Mouse (Mus musculus) kidney, adult 11 months (tissue): ENCODE results near the gene Mphosph9.
A peak's percentile ranks its signal among the peaks of the same experiment; 100 is the strongest.
"Not testable (repeated sequence)": the region's sequence is repeated elsewhere in the genome, so short reads cannot be mapped to it uniquely, and the experiment has no call there.

Experiments used
- DNase-seq: peaks from one replicate; pipeline ENCODE4 v3.0.0; 2022

The Mphosph9 gene

GRCm38 (mm10) chr5:124233874-124234661, 93.7 kb downstream of the Mphosph9 start:
- DNase-seq: peak; percentile 48

GRCm38 (mm10) chr5:124233144-124233465, 94.7 kb downstream of the Mphosph9 start:
- DNase-seq: no peak

DNA sequence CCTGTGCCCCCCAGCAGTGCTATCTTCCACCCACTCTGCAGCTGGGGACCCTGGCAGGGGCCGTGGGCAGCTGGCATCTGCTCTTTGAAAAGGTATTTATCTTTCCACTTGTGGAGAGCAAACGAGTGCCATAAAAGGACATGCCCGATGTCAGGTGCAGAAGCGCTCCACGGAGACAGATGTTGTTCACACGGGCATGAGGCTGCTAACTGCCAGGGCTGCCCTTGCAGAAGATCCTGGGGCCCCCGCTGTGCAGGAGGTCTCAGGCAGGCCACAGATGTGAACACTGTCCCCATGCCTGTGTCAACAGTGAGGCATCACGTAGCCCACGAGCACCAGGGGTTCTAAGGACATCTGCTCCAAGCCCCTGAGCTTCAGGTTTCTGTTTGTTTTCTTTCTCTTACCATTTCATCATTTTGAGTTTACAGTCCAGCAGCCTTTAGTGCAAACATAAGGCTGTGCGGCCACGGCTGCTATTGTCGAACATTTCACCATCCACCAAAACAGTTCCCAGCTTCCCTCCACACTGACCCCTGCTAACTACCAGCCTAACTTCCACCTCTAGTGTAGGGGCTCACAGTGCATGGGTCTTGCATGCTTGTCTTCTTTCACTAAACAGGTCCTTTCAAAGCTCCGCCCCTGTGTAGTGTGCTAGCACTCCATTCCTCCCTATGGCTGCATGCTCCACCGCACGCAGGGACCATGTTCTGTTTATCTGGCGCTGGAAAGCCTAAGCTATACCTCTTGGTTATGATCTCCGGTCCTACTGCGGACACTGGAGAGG, 95.2 kb downstream of the Mphosph9 start:
- no peak for DNase-seq

- no peak for DNase-seq
Observed at GRCm38 (mm10) chr5:124230461-124230860, 97.3 kb downstream of the Mphosph9 start.

- no peak for DNase-seq
Observed at GRCm38 (mm10) chr5:124227193-124227592, 100.6 kb downstream of the Mphosph9 start.

DNA sequence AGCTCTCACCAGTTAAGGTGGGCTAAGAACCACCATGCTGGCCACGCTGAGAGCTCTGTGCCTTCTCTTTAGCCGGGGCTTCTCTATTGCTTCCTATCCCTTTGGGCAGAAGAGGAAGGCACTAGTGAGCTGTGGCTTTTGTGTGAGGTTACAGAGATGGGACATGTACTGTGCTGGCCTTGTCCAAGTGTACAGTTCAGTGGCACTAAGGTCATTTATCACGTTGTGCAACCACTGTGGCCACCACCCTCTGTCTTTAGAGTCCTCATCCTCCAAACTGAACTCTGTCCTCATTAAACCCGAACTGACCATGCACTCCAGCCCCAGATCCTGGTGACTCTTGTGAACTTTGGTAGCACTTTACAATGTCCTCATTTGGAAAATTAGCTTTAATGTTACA, 101.3 kb downstream of the Mphosph9 start:
- peak; percentile 76 for DNase-seq

- DNase-seq: no peak
Observed at GRCm38 (mm10) chr5:124225891-124226290, 101.9 kb downstream of the Mphosph9 start.

GRCm38 (mm10) chr5:124224321-124225092, 103.3 kb downstream of the Mphosph9 start:
- no peak for DNase-seq

DNA sequence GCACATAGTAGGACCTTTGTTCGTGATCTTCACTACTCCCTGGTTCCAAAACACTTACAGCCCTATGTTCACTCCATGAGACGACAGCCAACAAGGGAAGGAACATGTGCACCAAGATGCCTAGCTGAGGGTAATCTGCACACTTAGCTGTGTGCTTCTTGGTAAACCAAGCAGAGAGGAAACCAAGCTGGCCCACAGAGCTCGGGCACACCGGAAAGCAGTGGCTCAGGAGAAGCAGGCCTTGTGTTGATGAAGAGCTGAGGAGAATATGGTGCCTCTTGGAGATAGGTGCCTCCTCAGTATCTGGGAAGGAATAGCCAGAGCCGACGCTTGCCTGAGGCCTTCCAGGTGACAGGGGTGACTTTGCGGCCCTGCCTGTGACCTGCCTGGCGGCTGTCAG, 104.2 kb downstream of the Mphosph9 start:
- DNase-seq: no peak

DNA sequence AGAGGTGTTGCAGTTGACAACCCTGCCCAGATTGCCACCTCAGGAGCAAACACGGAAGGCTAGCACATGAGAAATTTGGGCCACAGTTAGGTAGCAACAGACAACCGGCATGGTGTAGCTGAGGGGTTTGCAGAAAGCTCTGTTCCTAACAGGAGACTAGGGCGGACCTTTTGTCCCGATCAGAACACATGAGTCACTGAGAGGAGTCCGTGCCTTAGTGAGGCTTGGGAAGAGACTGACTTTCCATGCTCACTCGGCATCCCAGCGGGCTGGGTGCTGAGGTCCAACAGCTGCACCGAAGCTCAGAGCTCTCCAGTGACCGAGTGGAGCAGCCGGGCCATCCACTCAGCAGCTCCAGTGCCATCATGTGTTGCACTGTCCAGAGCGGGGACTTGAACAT, 105.1 kb downstream of the Mphosph9 start:
- no peak for DNase-seq

DNA sequence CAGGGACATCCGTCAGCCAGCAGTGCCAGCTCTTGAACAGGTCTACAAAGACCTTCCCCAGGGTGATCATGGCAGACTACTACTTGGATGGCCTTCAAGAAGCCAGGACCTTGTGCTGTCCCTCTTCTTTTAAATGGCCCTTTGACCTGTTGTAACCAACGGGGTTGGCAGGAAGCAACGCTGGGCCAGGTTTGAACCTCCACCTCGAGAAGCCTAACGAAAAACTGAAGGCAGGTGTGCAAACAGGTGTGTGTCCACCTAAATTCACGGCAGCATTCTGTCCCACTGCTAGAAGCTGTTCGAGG, 106.1 kb downstream of the Mphosph9 start:
- DNase-seq: no peak

DNA sequence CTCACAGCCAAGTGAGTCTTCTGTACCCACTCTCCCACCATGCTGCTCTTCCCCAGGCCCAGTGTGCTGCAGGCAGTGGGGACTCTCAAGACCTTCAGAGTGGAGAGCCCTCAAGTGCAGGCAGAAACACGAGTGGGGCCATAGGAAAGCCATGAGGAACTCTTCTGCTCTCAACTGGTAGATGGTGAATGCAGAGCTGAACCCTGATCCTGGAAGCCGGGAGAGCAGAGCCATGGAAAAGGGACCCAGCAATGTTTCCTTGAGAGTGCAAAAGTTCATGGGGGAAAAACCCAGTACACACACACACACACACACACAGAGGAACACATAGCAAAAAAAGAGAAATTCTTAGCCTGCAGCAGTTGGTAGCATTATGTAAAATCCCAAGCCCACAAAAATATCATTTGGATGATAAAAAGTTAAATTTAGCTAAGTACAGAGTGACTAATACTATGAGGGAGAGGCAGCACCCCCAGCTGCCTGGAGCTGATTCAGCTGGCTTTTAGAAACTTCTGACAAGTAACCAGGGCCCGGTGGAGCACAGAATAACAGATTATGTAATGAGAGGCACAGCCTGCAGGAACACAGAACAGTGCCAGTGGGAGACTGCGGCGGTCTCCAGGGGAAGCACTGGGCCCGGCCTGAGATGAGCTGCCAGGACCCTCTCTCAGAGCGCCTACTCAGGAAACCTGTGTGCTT, 106.6 kb downstream of the Mphosph9 start:
- DNase-seq: peak; percentile 87

- DNase-seq: no peak
Observed at GRCm38 (mm10) chr5:124220551-124220950, 107.2 kb downstream of the Mphosph9 start.

GRCm38 (mm10) chr5:124219431-124219830, 108.3 kb downstream of the Mphosph9 start:
- no peak for DNase-seq

DNA sequence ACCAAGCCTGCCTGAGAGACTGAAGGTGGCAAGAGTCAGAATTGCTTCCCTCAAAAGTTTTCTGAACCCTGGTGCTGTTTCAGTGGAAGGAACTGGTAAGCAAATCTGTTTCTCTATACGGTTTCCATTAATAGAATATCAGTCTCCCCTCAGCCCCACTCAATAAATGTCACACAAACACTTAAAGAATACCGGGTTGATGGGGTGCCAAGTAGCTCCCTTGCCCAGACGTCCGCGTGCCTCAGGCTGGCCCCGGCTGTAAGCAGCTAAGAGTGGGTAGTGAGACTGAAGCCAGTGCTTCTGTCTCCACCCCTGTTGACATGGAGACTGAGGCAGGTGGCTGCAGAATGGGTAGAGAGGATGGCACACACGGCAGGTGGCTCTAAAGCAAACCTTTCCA, 108.8 kb downstream of the Mphosph9 start:
- no peak for DNase-seq

- DNase-seq: no peak
Observed at GRCm38 (mm10) chr5:124217566-124218249, 110.1 kb downstream of the Mphosph9 start.

DNA sequence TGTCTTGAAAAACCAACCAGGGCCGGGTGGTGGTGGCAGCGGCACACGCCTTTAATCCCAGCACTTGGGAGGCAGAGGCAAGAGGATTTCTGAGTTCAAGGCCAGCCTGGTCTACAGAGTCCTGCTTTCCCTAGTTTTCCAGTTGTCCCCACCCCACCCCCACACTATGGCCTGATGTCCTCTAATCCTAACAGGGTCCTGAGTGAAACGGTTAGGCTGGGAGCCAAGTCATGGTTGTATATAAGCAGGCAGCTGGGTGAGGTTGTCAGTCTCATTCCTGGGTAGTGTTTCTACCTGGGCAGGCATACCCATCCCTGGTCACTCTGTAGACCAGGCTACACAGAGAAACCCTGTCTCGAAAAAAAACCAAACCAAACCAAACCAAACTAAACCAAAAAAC, 110.7 kb downstream of the Mphosph9 start:
- DNase-seq: not testable (repeated sequence)

GRCm38 (mm10) chr5:124216403-124216802, 111.4 kb downstream of the Mphosph9 start:
- DNase-seq: no peak

DNA sequence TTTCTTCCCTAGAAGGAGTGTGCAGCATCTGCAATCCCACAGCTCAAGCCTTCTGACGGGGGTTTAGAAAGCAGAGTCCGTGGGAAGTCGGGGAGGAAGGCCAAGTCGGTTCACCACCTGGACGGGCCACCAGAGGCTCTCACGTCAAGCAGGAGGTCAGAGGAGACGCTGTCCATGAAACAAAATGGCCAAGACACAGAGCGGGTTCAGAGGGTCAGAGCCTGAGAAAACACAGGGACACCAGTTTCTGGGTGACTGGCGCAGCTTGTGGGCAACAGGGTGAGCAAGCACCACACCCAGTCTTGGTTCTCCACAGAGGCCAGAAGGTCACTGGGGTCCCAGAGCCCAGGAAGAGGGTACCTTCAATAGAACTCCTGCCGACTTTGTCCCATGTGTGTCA, 112.1 kb downstream of the Mphosph9 start:
- no peak for DNase-seq

DNA sequence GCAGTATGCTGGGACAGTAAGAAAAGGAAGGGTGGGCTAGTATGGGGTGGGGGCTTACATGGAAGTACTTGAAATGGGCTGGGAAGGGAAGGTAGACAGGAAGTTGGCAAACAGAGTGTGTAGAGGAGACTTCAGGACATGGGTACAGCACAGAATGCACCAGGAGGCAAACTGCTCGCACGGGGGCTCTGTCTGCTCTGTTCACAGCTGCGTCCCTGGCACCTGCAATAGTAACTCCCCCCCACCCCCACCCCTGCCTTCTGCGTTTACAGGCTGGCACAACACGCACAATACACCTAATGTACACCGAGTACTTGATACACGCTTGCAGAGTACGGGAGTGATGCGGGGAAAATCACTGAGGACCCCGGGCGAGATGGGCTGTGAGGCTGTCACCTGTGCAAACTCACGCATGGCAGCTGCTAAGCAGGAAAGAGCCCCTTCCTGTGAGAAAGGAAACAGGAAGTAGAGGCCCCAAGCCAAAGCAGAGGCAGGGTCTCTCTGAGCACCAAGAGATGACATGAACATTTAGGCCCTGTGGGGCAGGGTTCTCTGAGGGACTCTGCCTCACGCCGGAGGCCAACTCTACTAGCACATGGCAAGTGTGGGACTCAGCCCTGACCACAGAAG, 113.1 kb downstream of the Mphosph9 start:
- DNase-seq: no peak

DNA sequence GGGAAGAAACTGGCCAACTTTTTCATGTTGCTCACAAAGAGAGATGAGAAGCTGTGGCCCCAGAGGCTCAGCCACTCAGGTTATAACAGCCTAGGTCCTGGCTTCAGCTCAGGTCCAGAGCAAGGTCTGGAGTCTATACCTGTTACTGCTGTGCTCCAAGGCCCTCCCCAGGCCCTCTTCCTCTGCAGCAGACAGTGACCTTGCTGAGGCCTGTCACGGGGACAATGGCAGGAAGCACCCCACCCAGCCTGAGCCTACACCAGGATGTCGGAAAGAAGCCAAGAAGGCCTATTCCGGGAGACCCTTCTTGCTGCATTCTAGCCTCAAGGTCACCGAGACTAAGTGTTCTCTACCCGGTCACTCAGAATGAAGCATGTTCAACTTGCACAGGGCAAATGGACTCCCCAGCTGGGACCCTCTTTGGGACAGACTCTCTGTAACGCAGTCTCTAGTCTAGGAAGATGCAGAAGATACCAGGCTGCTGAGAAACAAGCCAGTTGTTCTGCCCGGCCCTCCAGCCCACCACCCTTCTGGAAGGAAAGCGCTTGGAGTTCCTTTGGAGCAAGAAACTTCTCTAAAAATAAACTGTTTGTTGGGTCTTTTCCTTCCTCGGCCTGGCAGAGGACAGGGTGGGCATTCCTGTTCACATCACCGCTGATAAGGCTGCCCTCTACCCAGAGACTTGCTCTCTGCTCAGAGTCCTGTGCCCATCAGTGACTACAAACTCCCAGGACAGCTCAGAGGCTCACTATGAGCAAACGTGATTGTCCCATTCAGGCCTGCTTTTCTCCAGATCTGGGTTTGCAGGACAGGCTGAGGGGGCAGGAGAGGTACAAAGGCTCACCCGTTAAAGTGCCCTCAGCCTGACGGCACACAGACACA, 113.9 kb downstream of the Mphosph9 start:
- DNase-seq: peak; percentile 78
